Mouse (Mus musculus) stomach, postnatal 0 days (tissue): Measurements from ENCODE around the gene Unc13a. TPM values are rescaled to one million over a fixed set of nuclear protein-coding genes. Genes with fewer than 3 reads are reported as not detected.
A peak's percentile ranks its signal among the peaks of the same experiment; 100 is the strongest.

Experiments
- ATAC-seq: fragments of 200-750 bp; cut with Nextera tagmentation; 2 replicates; pipeline ENCODE4 v1.8.0; 2017; ENCODE audit not compliant: low FRiP score, low TSS enrichment
- DNase-seq: peaks from one replicate; pipeline ENCODE4 v3.0.0-alpha.2; 2016; ENCODE audit warnings: low spot score
- H3K27ac ChIP-seq: fragments of 300-500 bp; sonication (generic); replicated peaks from 2 replicates; pipeline ENCODE4 v1.5.1; 2014; ENCODE audit warnings: mild to moderate bottlenecking, control low read depth
- H3K27me3 ChIP-seq: fragments of 300-500 bp; sonication (generic); 2 replicates; pipeline ENCODE4 v1.6.1; 2014; ENCODE audit warnings: low read length; ENCODE audit not compliant: control insufficient read depth, insufficient read depth
- H3K36me3 ChIP-seq: fragments of 300-500 bp; sonication (generic); 2 replicates; pipeline ENCODE4 v1.6.1; 2014; ENCODE audit warnings: low read length, mixed read lengths; ENCODE audit not compliant: control insufficient read depth, insufficient read depth
- H3K4me1 ChIP-seq: fragments of 300-500 bp; sonication (generic); replicated peaks from 2 replicates; pipeline ENCODE4 v1.6.1; 2014; ENCODE audit warnings: antibody characterized with exemption; ENCODE audit not compliant: control insufficient read depth, insufficient read depth
- H3K4me2 ChIP-seq: fragments of 300-500 bp; sonication (generic); replicated peaks from 2 replicates; pipeline ENCODE4 v1.6.1; 2014; ENCODE audit warnings: low read depth, mild to moderate bottlenecking, control low read depth, moderate library complexity
- H3K4me3 ChIP-seq: fragments of 300-500 bp; sonication (generic); 2 replicates; pipeline ENCODE4 v1.5.1; 2014; ENCODE audit warnings: low read depth, low read length, control low read depth
- H3K9ac ChIP-seq: fragments of 300-500 bp; sonication (generic); 2 replicates; pipeline ENCODE4 v1.6.1; 2014; ENCODE audit warnings: mild to moderate bottlenecking, low read length, control low read depth, mixed read lengths
- H3K9me3 ChIP-seq: fragments of 300-500 bp; sonication (generic); 2 replicates; pipeline ENCODE4 v1.6.1; 2016; ENCODE audit warnings: low read length; ENCODE audit not compliant: control insufficient read depth
- CTCF ChIP-seq: IDR thresholded peaks from 2 replicates; pipeline ENCODE4 v1.5.1; 2016; ENCODE audit warnings: antibody characterized with exemption, low read depth, mild to moderate bottlenecking, moderate library complexity
- EP300 ChIP-seq: optimal IDR thresholded peaks from 2 replicates; pipeline ENCODE3; 2016; ENCODE audit warnings: antibody characterized with exemption
- WGBS: fragments of 180-500 bp; shearing (Covaris S2); extraction: QIAGEN DNeasy Blood & Tissue Kit; methylation state at CpG from one replicate; pipeline ENCODE4 v1.1.7; 2014; 5-methylcytosine and 5-hydroxymethylcytosine counted together
- polyA plus RNA-seq: library from polyadenylated mRNA; unstranded; fragments of >200 nt; fragmentation: Nextera tagmentation; extraction: Ambion mirVana; gene quantifications from 2 replicates; pipeline ENCODE4 v1.2.1, GENCODE M21; 2015

Gene Unc13a
- polyA plus RNA-seq, 1 experiment from 2014 or later, result 0.46 TPM

- no peak for DNase-seq
- 0 out of 2 replicates have a peak overlapping the region, but pooled peaks have one; percentile 18 for H3K9ac ChIP-seq
- 62% methylated on average over 6 of the region's 6 CpGs for WGBS
Measured at GRCm38 (mm10) chr8:71596384-71596783, 75.2 kb downstream of the Unc13a start.

DNA sequence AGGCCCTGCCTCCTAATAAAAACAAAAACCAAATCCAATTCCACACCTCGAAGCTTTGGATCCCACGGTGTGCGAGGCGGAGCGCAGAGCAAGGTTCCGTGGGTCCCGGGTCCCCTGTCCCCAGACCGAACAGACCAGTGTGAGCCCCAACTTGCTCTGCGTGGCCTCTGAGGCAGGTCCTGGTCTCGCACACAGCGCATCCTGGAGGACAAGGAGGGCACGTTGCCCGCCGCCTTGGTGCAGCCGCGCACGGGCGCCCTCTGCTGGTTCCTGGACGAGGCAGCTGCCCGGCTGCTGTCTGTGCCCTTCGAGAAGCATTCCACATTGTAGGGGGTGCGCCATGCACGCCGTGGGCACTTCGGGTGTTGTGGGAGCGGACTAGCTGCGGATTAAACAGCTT, 75.7 kb downstream of the Unc13a start:
- Histone ChIP-seq H3K4me1 (peaks cover 3% of the 10 kb centered on the region), H3K27me3 (no peaks in the 10 kb centered on the region), H3K27ac (no peak overlapping the region), H3K36me3 (no peaks in the 10 kb centered on the region), H3K4me3 (no peak overlapping the region), H3K9ac (0 out of 2 replicates have a peak overlapping the region, but pooled peaks have one; percentile 18), H3K4me2 (no peak overlapping the region), H3K9me3 (no peaks in the 10 kb centered on the region)
- peak; percentile 90 for DNase-seq
- 6% methylated on average over 27 of the region's 27 CpGs for WGBS
- TF ChIP-seq EP300, result no peak
- TF ChIP-seq CTCF, result peak; percentile 100
- peak; percentile 43 for ATAC-seq

More at GRCm38 (mm10) chr8:71596384-71596783, 75.2 kb downstream of the Unc13a start:
- ATAC-seq, result no peak
- Histone ChIP-seq H3K9me3 (no peaks in the 10 kb centered on the region), H3K27me3 (no peaks in the 10 kb centered on the region), H3K36me3 (no peaks in the 10 kb centered on the region), H3K4me3 (no peak overlapping the region), H3K4me1 (peaks cover 3% of the 10 kb centered on the region), H3K27ac (no peak overlapping the region), H3K4me2 (no peak overlapping the region)
- TF ChIP-seq CTCF (no peak), EP300 (no peak)

- peaks cover 3% of the 10 kb centered on the region for H3K4me1 ChIP-seq
- ATAC-seq (no peak), DNase-seq (no peak)
- no peak overlapping the region for H3K27ac ChIP-seq
- no peak overlapping the region for H3K4me2 ChIP-seq
- no peak overlapping the region for H3K9ac ChIP-seq
- WGBS, result 88% methylated on average over 4 of the region's 4 CpGs
- no peaks in the 10 kb centered on the region for H3K9me3 ChIP-seq
- TF ChIP-seq CTCF (no peak), EP300 (no peak)
- H3K27me3 ChIP-seq, result no peaks in the 10 kb centered on the region
- no peaks in the 10 kb centered on the region for H3K36me3 ChIP-seq
- H3K4me3 ChIP-seq, result no peak overlapping the region
Measured at GRCm38 (mm10) chr8:71594324-71594722, 77.2 kb downstream of the Unc13a start.

GRCm38 (mm10) chr8:71593556-71594323, 77.8 kb downstream of the Unc13a start:
- Histone ChIP-seq H3K4me2 (no peak overlapping the region), H3K27ac (no peak overlapping the region), H3K9me3 (no peaks in the 10 kb centered on the region), H3K27me3 (no peaks in the 10 kb centered on the region), H3K4me3 (no peak overlapping the region), H3K36me3 (no peaks in the 10 kb centered on the region), H3K4me1 (peaks cover 3% of the 10 kb centered on the region), H3K9ac (no peak overlapping the region)
- ATAC-seq, result no peak
- WGBS, result 87% methylated on average over 8 of the region's 8 CpGs
- no peak for DNase-seq
- TF ChIP-seq EP300 (no peak), CTCF (no peak)

DNA sequence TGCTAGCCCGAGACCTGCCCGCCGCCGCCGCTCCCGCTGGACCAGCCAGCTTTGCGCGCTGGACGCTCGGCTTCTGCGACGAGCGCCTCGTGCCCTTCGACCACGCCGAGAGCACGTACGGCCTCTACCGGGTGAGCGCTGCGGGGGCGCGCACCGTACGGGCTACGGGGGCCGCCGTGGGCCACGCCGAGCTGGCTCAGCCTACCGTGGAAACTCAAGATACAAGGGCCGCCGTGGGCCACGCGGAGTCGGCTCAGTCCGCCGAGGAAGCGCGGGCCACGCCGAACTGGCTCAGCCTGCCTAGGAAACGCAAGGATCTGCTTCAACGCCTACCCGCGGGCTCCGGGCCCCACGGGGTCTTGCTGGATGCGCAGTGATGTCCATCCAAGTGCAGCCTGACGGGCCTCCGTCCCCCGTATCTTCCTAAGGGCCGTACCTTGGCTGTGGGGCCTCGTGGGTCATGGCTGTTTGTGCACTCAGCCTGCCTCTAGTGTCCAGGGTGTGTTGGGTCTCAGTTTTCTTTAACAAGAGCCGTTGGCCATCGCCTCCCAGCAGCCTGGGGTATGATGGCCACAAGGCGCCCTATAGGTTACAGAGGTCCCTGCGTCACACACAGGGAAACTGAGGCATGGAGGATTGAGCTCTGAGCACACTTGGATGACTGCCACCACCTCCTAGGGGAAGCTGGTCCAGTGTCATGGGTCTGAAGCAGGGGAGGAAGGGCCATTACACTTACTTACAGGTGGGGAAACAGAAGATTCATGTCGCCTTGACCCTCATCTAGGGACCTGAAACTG, 79.0 kb downstream of the Unc13a start:
- no peak for TF ChIP-seq EP300
- peak; percentile 32 for TF ChIP-seq CTCF
- H3K9me3 ChIP-seq, result no peaks in the 10 kb centered on the region
- peak overlapping the region; percentile 97 for H3K27ac ChIP-seq
- peak overlapping the region; percentile 72 for H3K4me3 ChIP-seq
- no peaks in the 10 kb centered on the region for H3K27me3 ChIP-seq
- H3K9ac ChIP-seq, result peak overlapping the region; percentile 81
- DNase-seq, result peak; percentile 74
- H3K36me3 ChIP-seq, result no peaks in the 10 kb centered on the region
- peaks cover 3% of the 10 kb centered on the region for H3K4me1 ChIP-seq
- ATAC-seq, result peak; percentile 68
- WGBS, result 3% methylated on average over 57 of the region's 60 CpGs
- peak overlapping the region; percentile 72 for H3K4me2 ChIP-seq
